ENCODE assay signal across 8 mouse cellular contexts in the genomic region with DNA sequence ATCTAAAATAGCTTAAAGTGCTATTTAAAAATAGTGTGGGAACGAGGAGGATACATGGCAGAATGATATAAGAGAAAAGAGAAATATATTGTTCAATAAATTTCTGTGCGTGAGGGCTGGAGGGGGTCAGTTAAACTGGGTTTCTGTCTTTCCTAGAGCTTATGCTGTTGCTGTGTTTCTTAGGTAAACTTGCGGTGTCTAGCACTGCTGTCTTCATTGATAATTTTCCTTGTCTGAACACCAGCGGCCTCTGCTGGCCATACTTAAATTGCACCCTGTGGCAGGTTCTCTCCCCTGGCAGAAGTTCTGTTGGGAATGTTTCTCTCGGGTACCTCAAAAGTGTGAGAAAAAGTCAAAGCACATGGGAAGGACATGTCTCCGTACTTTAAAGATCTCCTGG. TPM values are rescaled to one million over a fixed set of nuclear protein-coding genes. Genes with fewer than 3 reads are reported as not detected.
DNase-seq lines count a peak whose midpoint lies in the region; ATAC-seq and TF ChIP-seq lines count a peak whose summit lies in the region.

No protein-coding gene starts in this region.

- 59% methylated on average over 6 of the region's 6 CpGs for WGBS in kidney, embryonic 15.5 days
- WGBS in hindbrain, postnatal 0 days, result 51% methylated on average over 6 of the region's 6 CpGs
- WGBS in limb, embryonic 10.5 days, result 60% methylated on average over 6 of the region's 6 CpGs
- WGBS in thymus, adult 2 months, result 45% methylated on average over 6 of the region's 6 CpGs

- H3K27me3 ChIP-seq in kidney, embryonic 15.5 days, result no peaks in the 10 kb centered on the region
- no peaks in the 10 kb centered on the region for H3K27me3 ChIP-seq in hindbrain, postnatal 0 days (ENCODE audit: insufficient read depth, low read length)
- H3K27me3 ChIP-seq in limb, embryonic 10.5 days (ENCODE audit: low read depth, poor library complexity, severe bottlenecking), result no peaks in the 10 kb centered on the region
- no peaks in the 10 kb centered on the region for H3K27me3 ChIP-seq in thymus, adult 2 months (ENCODE audit: control insufficient read depth, insufficient read depth, low read length)

- H3K4me1 ChIP-seq in kidney, embryonic 15.5 days, result peaks cover 10% of the 10 kb centered on the region
- H3K4me1 ChIP-seq in embryonic fibroblast, embryonic 13.5 days (ENCODE audit: control insufficient read depth, insufficient read depth, low read length), result peaks cover 4% of the 10 kb centered on the region
- H3K4me1 ChIP-seq in hindbrain, postnatal 0 days (ENCODE audit: insufficient read depth, low read length), result no peaks in the 10 kb centered on the region
- H3K4me1 ChIP-seq in limb, embryonic 10.5 days, result no peaks in the 10 kb centered on the region
- H3K4me1 ChIP-seq in thymus, adult 2 months (replicated peaks; ENCODE audit: control insufficient read depth, insufficient read depth, low read length), result peaks cover 4% of the 10 kb centered on the region

- no peak overlapping the region for H3K4me2 ChIP-seq in kidney, embryonic 15.5 days
- H3K4me2 ChIP-seq in hindbrain, postnatal 0 days (ENCODE audit: low read depth, low read length), result no peak overlapping the region

- no peak for TF ChIP-seq POLR2A in embryonic fibroblast, embryonic 13.5 days (IDR thresholded peaks at IDR 0.05; ENCODE audit: low read depth, low read length)
- no peak for TF ChIP-seq POLR2A in thymus, adult 2 months (IDR thresholded peaks at IDR 0.05; ENCODE audit: control insufficient read depth, extremely low read depth, insufficient read depth, low read length, poor library complexity)

- H3K27ac ChIP-seq in kidney, embryonic 15.5 days, result no peak overlapping the region
- no peak overlapping the region for H3K27ac ChIP-seq in embryonic fibroblast, embryonic 13.5 days (ENCODE audit: insufficient read depth, low read length)
- H3K27ac ChIP-seq in hindbrain, postnatal 0 days, result no peak overlapping the region
- no peak overlapping the region for H3K27ac ChIP-seq in limb, embryonic 10.5 days
- no peak overlapping the region for H3K27ac ChIP-seq in thymus, adult 2 months (ENCODE audit: control insufficient read depth, insufficient read depth, low read length)

- no peaks in the 10 kb centered on the region for H3K36me3 ChIP-seq in kidney, embryonic 15.5 days
- H3K36me3 ChIP-seq in hindbrain, postnatal 0 days (ENCODE audit: insufficient read depth, low read length), result no peaks in the 10 kb centered on the region
- H3K36me3 ChIP-seq in limb, embryonic 10.5 days, result no peaks in the 10 kb centered on the region
- H3K36me3 ChIP-seq in thymus, adult 2 months (ENCODE audit: control insufficient read depth, insufficient read depth, low read length), result no peaks in the 10 kb centered on the region

- H3K9ac ChIP-seq in kidney, embryonic 15.5 days, result no peak overlapping the region
- H3K9ac ChIP-seq in hindbrain, postnatal 0 days (replicated peaks; ENCODE audit: low read length), result no peak overlapping the region

- peak; percentile 82 for DNase-seq in kidney, adult 18-20 months
- DNase-seq in adrenal gland, postnatal 4 days (ENCODE audit: low spot score in 2 of 2), result peak; percentile 21 to 45
- DNase-seq in hindbrain, postnatal 0 days (ENCODE audit: low spot score), result peak; percentile 72
- DNase-seq in limb, embryonic 10.5 days (ENCODE audit: low spot score), result peak; percentile 71
- DNase-seq in thymus, adult 2 months, result peak; percentile 82

- TF ChIP-seq CTCF in embryonic fibroblast, embryonic 13.5 days (IDR thresholded peaks at IDR 0.05; ENCODE audit: borderline replicate concordance, insufficient read depth, low read length), result peak; percentile 40; the same call in 1 of the 2 replicates
- peak; percentile 88 for TF ChIP-seq CTCF in hindbrain, postnatal 0 days (IDR thresholded peaks at IDR 0.05; ENCODE audit: low read depth)
- TF ChIP-seq CTCF in thymus, adult 2 months (IDR thresholded peaks at IDR 0.05; ENCODE audit: borderline replicate concordance, control insufficient read depth, extremely low read depth, insufficient read depth, low read length, poor library complexity), result no peak

- no peak overlapping the region for H3K4me3 ChIP-seq in kidney, embryonic 15.5 days (replicated peaks)
- H3K4me3 ChIP-seq in embryonic fibroblast, embryonic 13.5 days (ENCODE audit: insufficient read depth, low read length), result no peak overlapping the region
- no peak overlapping the region for H3K4me3 ChIP-seq in hindbrain, postnatal 0 days (ENCODE audit: low read length)
- no peak overlapping the region for H3K4me3 ChIP-seq in limb, embryonic 10.5 days
- no peak overlapping the region for H3K4me3 ChIP-seq in thymus, adult 2 months (ENCODE audit: control insufficient read depth, insufficient read depth, low read length)

- H3K9me3 ChIP-seq in kidney, embryonic 15.5 days (replicated peaks), result no peaks in the 10 kb centered on the region
- H3K9me3 ChIP-seq in hindbrain, postnatal 0 days (ENCODE audit: low read length), result no peaks in the 10 kb centered on the region
- no peaks in the 10 kb centered on the region for H3K9me3 ChIP-seq in limb, embryonic 10.5 days (replicated peaks)

- ATAC-seq in kidney, embryonic 15.5 days (replicated peaks; ENCODE audit: low FRiP score), result no peak
- no peak for ATAC-seq in hindbrain, postnatal 0 days
- ATAC-seq in neutrophil, adult 5-6 weeks (ENCODE audit: extremely low read depth, insufficient number of reproducible peaks, low FRiP score, poor library complexity, severe bottlenecking), result peak; percentile 88

RNA-seq across cellular contexts. Expression of a gene that starts 12.2 kb away (rescaled TPM):
- polyA plus RNA-seq in kidney, embryonic 15.5 days (2015; fragmentation: Nextera tagmentation; extraction: Ambion mirVana), result 34.2 and 34.7 TPM in 2 replicates
- 10 to 100 TPM; 29.0 to 37.1 TPM for total RNA-seq in adrenal gland, postnatal 4 days (2021)
- polyA plus RNA-seq in embryonic fibroblast, embryonic 13.5 days (2011; ENCODE audit: insufficient read length, low read depth, missing spikeins), result 20.7 and 21.7 TPM in 2 replicates
- 44.9 and 47.9 TPM in 2 replicates for total RNA-seq in hindbrain, postnatal 0 days (2014; rRNA removed)
- polyA plus RNA-seq in hindbrain, postnatal 0 days (2015; fragmentation: Nextera tagmentation; extraction: Ambion mirVana), result 31.6 and 35.1 TPM in 2 replicates
- polyA plus RNA-seq in limb, embryonic 10.5 days (2016; fragmentation: Nextera tagmentation; extraction: Ambion mirVana), result 28.5 and 34.3 TPM in 2 replicates
- 182 and 202 TPM in 2 replicates for total RNA-seq in neutrophil, adult 5-6 weeks (2017)
- 73.9 and 82.0 TPM in 2 replicates for polyA plus RNA-seq in thymus, adult 2 months (2012; rRNA removed)
